ENCODE assay signal across 8 mouse cellular contexts in genomic region chr13:89668069-89668468, GRCm38 (mm10).
DNase-seq lines count a peak whose midpoint lies in the region; ATAC-seq and TF ChIP-seq lines count a peak whose summit lies in the region.

No protein-coding gene starts in this region.

- no peak overlapping the region for H3K27ac ChIP-seq in hindbrain, embryonic 13.5 days
- H3K27ac ChIP-seq in liver, postnatal 0 days (ENCODE audit: low read depth): no peak overlapping the region

- H3K36me3 ChIP-seq in hindbrain, embryonic 13.5 days: peaks cover 3% of the 10 kb centered on the region; the same call in 1 of the 2 replicates
- H3K36me3 ChIP-seq in liver, postnatal 0 days (replicated peaks; ENCODE audit: insufficient read depth, low read length): no peaks in the 10 kb centered on the region

- TF ChIP-seq CTCF in liver, postnatal 0 days (IDR thresholded peaks at IDR 0.05; ENCODE audit: low read depth): peak; percentile 70

- H3K4me1 ChIP-seq in hindbrain, embryonic 13.5 days (replicated peaks): peaks cover 11% of the 10 kb centered on the region; the same call in 1 of the 2 replicates
- H3K4me1 ChIP-seq in liver, postnatal 0 days (ENCODE audit: insufficient read depth): no peaks in the 10 kb centered on the region

- H3K9me3 ChIP-seq in hindbrain, embryonic 13.5 days: no peaks in the 10 kb centered on the region
- H3K9me3 ChIP-seq in liver, postnatal 0 days (ENCODE audit: low read length): no peaks in the 10 kb centered on the region

- H3K4me2 ChIP-seq in hindbrain, embryonic 13.5 days: no peak overlapping the region
- no peak overlapping the region for H3K4me2 ChIP-seq in liver, postnatal 0 days (ENCODE audit: low read depth, low read length)

- no peaks in the 10 kb centered on the region for H3K27me3 ChIP-seq in hindbrain, embryonic 13.5 days
- H3K27me3 ChIP-seq in liver, postnatal 0 days (ENCODE audit: insufficient read depth, low read length): no peaks in the 10 kb centered on the region

- no peak overlapping the region for H3K9ac ChIP-seq in hindbrain, embryonic 13.5 days
- H3K9ac ChIP-seq in liver, postnatal 0 days (replicated peaks): no peak overlapping the region

- TF ChIP-seq EP300 in liver, postnatal 0 days (IDR thresholded peaks at IDR 0.05; ENCODE audit: low read depth): no peak

- H3K4me3 ChIP-seq in hindbrain, embryonic 13.5 days: no peak overlapping the region
- H3K4me3 ChIP-seq in liver, postnatal 0 days (ENCODE audit: low read depth, low read length): no peak overlapping the region

- 78% methylated on average over 1 of the region's 1 CpGs for WGBS in hindbrain, embryonic 13.5 days
- 56% methylated on average over 1 of the region's 1 CpGs for WGBS in liver, postnatal 0 days (ENCODE audit: insufficient replicate concordance)

- peak; percentile 80 for ATAC-seq in CD4-positive, CD25-positive, alpha-beta regulatory T cell, adult 4 months
- ATAC-seq in hindbrain, embryonic 13.5 days (ENCODE audit: low FRiP score): peak; percentile 78
- ATAC-seq in liver, postnatal 0 days: no peak

- peak; percentile 9 for DNase-seq in kidney, adult 18-20 months
- no peak for DNase-seq in kidney, adult 11 months
- peak; percentile 41 for DNase-seq in ZHBTc4 (ENCODE audit: low read depth, low spot score)
- peak; percentile 17 for DNase-seq in liver, postnatal 0 days
- peak; percentile 7 for DNase-seq in skeletal muscle tissue, adult 2 months (ENCODE audit: low read depth, low spot score)
- DNase-seq in T-cell, adult 2 months (ENCODE audit: low spot score): no peak

Comparison
In these comparisons a context has a peak if more than half of its experiments do, and no peak if none do; other contexts are left out.
1. DNase-seq: peak in kidney, adult 18-20 months (single experiment), ZHBTc4 (single experiment), liver, postnatal 0 days (single experiment) and skeletal muscle tissue, adult 2 months (single experiment); none in kidney, adult 11 months (single experiment) and T-cell, adult 2 months (single experiment).